In the genomic region with DNA sequence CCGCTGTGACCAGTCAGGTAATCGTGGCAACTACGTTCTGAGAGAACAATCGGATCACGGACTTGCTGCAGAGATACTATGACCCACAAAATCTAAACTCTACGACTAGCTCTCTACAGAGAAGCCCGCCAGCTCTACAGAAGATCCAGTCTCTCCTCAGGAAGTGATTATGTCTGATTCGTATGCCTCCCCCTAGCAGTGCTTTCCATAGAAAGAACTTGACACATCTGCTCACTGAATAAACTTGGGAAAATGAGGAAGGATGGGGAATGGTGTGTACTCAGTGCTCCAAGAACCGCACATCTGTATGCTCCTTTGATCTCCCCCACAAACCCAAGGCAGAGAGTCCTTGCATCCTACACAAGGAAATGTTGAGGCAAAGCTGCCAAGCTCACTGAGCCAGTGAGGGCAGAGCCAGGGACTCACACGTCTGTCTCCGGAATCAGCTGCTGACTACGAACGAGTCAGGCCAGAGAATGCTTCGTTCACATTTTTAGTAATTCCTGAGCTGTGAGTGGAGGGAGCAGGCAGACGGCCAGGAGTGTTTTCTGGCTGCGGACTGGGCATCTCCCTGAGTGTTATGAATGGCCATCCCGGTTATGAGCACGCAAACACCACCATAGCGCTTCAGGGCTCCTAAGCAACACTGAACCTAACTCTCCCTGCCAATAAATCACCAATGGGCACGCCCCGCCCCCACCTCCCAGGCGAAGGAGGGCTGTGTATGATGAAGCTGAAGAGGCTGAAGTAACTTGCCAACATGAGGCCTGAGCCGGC, we compare ENCODE assay signal across 9 mouse cellular contexts. TPM values are rescaled to one million over a fixed set of nuclear protein-coding genes. Genes with fewer than 3 reads are reported as not detected.
DNase-seq lines count a peak whose midpoint lies in the region; ATAC-seq and TF ChIP-seq lines count a peak whose summit lies in the region.
"Had no signal": no experiment of that assay in that cellular context is flagged by ENCODE, and none has a peak within 500 bp of the region (broad histone marks: within the 10 kb centered on the region; RNA-seq: fewer than 3 reads in every experiment).

No protein-coding gene starts in this region.

- no peak overlapping the region for H3K4me3 ChIP-seq in hindbrain, embryonic 14.5 days (replicated peaks; ENCODE audit: low read length)
- no peak overlapping the region for H3K4me3 ChIP-seq in hindbrain, embryonic 10.5 days
- peak overlapping the region; percentile 13; the same call in 1 of the 2 replicates for H3K4me3 ChIP-seq in E14TG2a.4 (replicated peaks; ENCODE audit: low read length)

- peak; percentile 55; the same call in 1 of the 2 replicates for ATAC-seq in hindbrain, embryonic 14.5 days (ENCODE audit: low FRiP score)

- no peaks in the 10 kb centered on the region for H3K4me1 ChIP-seq in hindbrain, embryonic 14.5 days (replicated peaks; ENCODE audit: control insufficient read depth, insufficient read depth, low read length)
- 0 out of 2 replicates have a peak, but pooled peaks cover 9% of the 10 kb centered on the region for H3K4me1 ChIP-seq in hindbrain, embryonic 10.5 days (replicated peaks)
- peaks cover 42% of the 10 kb centered on the region for H3K4me1 ChIP-seq in E14TG2a.4 (replicated peaks; ENCODE audit: low read depth, low read length)

- H3K27me3 ChIP-seq in hindbrain, embryonic 14.5 days (ENCODE audit: control insufficient read depth, insufficient read depth, low read length), result no peaks in the 10 kb centered on the region
- H3K27me3 ChIP-seq in hindbrain, embryonic 10.5 days (ENCODE audit: insufficient read depth, poor library complexity, severe bottlenecking), result no peaks in the 10 kb centered on the region
- H3K27me3 ChIP-seq in E14TG2a.4 (ENCODE audit: insufficient read depth, low read length), result no peaks in the 10 kb centered on the region

- intact Hi-C loops in heart, postnatal 10 days (cut with DNase I), result no loop called here

- no peak for DNase-seq in hindbrain, embryonic 14.5 days (ENCODE audit: low spot score)
- no peak for DNase-seq in hindbrain, embryonic 10.5 days (ENCODE audit: low spot score)
- peak; percentile 53 for DNase-seq in cerebellum, adult 8-10 months
- peak; percentile 72 to 76 for DNase-seq in heart, postnatal 10 days
- DNase-seq in lung, postnatal 14 days, result peak; percentile 58
- DNase-seq in T-cell, adult 2 months (ENCODE audit: low spot score), result no peak
- no peak for DNase-seq in spleen, postnatal 14 days (ENCODE audit: low spot score in 2 of 2)

- TF ChIP-seq CTCF in E14TG2a.4 (conservative IDR thresholded peaks at IDR 0.05; ENCODE audit: low read length), result no peak

- no peak overlapping the region for H3K9ac ChIP-seq in hindbrain, embryonic 14.5 days

- H3K27ac ChIP-seq in hindbrain, embryonic 14.5 days, result peak overlapping the region; percentile 17; the same call in 1 of the 2 replicates
- H3K27ac ChIP-seq in hindbrain, embryonic 10.5 days, result no peak overlapping the region

- H3K9me3 ChIP-seq in hindbrain, embryonic 14.5 days (ENCODE audit: control insufficient read depth, low read length), result no peaks in the 10 kb centered on the region
- H3K9me3 ChIP-seq in hindbrain, embryonic 10.5 days, result no peaks in the 10 kb centered on the region
- H3K9me3 ChIP-seq in E14TG2a.4 (ENCODE audit: low read length), result no peaks in the 10 kb centered on the region
- H3K9me3 ChIP-seq: G1E had no signal

- no peak overlapping the region for H3K4me2 ChIP-seq in hindbrain, embryonic 14.5 days (replicated peaks)

- WGBS in hindbrain, embryonic 14.5 days, result 81% methylated on average over 23 of the region's 23 CpGs
- 94% methylated on average over 23 of the region's 23 CpGs for WGBS in hindbrain, embryonic 10.5 days

- H3K36me3 ChIP-seq in hindbrain, embryonic 14.5 days (replicated peaks; ENCODE audit: control insufficient read depth, insufficient read depth), result no peaks in the 10 kb centered on the region
- peaks cover 22% of the 10 kb centered on the region; the same call in 1 of the 2 replicates for H3K36me3 ChIP-seq in hindbrain, embryonic 10.5 days
- no peaks in the 10 kb centered on the region for H3K36me3 ChIP-seq in E14TG2a.4 (ENCODE audit: insufficient read depth, low read length)

RNA-seq across cellular contexts. Expression of gene Usp46, which starts 16.6 kb away (rescaled TPM):
- polyA plus RNA-seq in hindbrain, embryonic 14.5 days (2014; fragmentation: Nextera tagmentation; extraction: Ambion mirVana), result 41.1 and 48.7 TPM in 2 replicates
- polyA plus RNA-seq in hindbrain, embryonic 10.5 days (2016; fragmentation: Nextera tagmentation; extraction: Ambion mirVana), result 27.6 and 31.2 TPM in 2 replicates
- 10 to 100 TPM; 47.1 to 50.5 TPM for total RNA-seq in heart, postnatal 10 days (2021)

Comparison
In these comparisons a context has a peak if more than half of its experiments do, and no peak if none do; other contexts are left out.
1. DNase-seq: peak in cerebellum, adult 8-10 months (single experiment), heart, postnatal 10 days (2 of 2) and lung, postnatal 14 days (single experiment); none in hindbrain, embryonic 14.5 days (single experiment), hindbrain, embryonic 10.5 days (single experiment), T-cell, adult 2 months (single experiment) and spleen, postnatal 14 days (0 of 2).